Mouse (Mus musculus) embryo, embryonic 11.5 days (tissue): ENCODE measurements around the gene Gm20388.

Source experiments
- DNase-seq: peaks from one replicate; pipeline ENCODE4 v3.0.0-alpha.2; 2012; ENCODE audit warnings: low read depth, low spot score

The Gm20388 gene

DNA sequence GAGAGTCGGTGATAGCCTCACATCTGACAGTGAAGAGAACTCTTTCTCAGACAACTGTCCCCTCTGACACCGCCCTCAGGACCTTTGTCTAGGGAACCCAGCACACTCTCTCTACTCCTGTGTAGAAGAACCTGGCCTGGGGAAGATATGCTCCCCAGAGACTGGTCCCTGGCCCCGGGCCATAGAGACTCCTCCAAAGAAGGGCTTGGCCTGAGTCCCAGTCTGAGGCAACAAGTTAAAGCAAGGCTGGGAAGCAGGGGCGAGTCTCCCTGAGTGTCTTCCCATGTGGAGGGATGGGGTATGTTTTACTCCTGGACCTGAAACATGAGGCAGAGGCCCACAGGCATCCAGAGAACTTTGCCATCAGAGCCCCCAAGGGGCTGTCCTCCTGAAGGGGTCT is 2935.0 kb downstream of the Gm20388 start:
- no peak for DNase-seq

DNA sequence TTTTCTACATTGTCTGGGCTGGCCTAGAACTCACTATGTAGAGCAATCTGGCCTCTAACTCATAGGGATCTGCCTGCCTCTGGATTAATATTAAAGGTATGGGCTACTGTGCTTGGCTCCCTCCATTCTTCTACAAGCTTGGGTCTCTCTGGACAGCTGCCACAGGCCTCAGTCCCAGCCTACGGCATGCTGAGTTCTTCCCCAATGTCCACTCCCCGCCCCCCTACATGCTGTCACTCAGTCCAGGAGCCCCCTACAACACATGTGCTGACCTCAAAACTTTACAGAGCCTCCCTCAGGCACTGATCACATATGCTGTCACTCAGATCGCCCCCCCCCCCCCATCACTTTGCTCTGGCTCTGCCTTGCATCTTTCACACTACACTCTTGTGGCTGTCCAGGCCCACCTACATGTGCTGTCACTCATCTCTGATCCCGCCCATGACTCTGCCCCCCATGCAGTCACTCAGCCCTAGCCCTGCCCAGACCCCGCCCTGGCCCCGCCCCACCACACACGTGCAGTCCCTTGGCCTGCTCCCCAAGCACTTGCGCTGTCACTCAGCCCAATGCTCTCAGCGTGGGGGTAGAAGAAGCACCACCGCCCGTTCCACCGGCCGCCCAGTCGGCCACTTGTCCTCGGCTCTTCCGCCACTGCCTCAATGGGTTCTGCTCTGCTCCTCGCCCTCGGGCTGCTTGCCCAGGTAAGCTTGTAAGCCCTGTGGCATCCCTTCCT is 2937.4 kb downstream of the Gm20388 start, which contains the start of gene Cdh15:
Cdh15 (plus strand) TSS at position 138 of the 733 bp plus-strand sequence.
- peak; percentile 54 for DNase-seq

DNA sequence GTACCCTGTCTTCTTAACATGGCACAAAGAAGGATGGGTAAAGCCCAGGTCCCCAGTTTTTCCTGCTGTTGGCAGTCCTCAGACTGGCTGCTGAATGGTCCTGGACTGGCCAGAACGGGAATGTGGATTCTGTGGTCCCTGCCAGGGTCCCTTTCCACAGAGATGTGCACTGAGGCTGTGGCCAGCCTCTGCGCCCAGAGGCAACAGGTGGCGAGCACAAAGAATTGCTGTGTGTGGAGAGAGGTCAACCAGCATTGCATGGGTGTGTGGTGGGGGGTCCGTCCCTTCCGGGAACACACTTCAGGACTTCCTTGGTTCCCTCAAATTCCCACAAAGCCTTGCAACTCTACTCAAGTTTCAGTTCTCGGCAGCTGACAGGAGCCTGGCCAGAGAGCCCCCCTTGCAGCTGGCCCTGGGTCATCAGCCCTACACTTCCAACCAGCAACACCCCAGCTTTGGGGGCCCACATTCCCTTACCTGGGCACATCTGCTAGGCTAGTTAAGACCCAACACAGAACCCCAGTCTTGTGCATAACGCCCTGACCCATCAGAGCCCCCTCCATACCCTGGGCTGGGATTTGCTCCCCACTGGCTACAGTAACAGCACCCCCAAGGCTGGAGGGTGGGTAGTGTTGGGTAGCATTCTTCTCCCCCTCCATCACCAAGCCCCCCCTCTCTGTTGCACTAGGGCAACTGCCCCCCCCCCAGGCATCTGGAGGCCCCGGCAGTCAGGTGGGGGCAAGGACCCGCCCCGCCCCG is 2938.7 kb downstream of the Gm20388 start:
- DNase-seq = no peak

DNA sequence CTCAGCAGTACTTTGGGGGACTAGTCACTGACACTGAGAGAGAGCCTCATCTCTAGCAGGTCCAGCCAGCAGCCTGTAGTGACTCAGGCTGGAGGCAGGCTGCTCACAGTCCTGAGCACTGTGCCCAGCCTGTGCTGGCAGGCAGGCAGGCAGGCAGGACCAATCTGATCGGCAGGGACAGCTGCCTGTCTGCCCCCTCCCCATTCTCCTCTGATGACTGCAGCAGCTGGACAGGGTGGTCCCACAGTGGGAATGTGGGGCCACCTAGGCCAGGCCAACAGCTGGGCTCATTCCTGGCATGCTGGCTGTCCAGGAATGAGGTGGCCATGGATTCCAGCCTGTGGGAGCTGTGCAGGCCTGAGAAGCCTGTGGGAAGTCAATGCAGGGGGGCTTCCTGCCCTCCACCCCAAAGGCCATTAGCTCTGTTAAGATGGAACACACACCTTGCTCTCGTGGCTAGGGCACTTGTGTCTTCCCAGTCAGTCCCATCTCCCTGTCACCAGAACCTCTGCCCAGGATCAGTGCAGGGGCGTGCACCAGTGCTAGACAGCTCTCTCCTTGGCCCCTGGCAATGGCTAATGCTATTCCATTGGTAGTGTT is 2940.1 kb downstream of the Gm20388 start:
- no peak for DNase-seq

DNA sequence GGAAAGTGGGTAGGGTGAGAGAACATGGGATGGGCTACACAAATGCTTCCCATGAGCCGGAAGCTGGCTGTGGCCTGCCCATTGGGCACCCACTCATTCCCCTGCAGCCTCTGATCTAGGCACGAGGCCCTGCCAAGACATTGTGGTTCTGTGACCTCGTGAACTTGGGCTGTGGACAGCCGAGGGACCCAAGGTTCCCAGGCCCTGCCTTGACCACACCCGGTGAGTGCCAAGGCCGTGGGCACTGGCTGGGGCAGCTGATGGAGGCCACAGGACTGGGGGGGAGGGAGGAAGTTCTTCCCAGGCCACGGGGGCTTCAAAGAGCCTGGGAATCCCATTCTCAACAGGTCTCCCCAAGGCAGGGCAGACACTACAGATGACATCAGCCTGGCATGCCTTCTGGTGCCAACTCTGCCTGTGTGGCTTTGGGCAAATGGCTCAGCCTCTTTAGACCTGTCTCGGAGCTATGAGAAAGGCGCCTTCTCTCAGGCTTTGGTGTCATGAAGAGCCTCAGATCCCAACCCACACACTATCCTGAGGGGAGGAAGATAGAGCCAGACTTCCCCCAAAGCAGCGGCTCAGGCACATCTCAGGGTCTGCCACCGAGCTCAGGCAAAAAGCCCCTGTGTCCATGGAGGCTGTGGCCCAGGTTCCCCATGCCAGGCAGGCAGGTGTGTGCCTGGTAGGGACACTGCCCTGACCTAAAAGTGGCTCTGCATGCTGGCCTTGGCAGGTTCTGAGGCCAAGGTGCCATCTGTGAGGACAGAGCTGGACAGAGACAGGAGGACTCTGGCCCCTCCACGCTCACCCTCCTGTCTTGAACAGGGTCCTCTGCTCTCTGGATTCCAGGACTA is 2941.3 kb downstream of the Gm20388 start:
- no peak for DNase-seq

DNA sequence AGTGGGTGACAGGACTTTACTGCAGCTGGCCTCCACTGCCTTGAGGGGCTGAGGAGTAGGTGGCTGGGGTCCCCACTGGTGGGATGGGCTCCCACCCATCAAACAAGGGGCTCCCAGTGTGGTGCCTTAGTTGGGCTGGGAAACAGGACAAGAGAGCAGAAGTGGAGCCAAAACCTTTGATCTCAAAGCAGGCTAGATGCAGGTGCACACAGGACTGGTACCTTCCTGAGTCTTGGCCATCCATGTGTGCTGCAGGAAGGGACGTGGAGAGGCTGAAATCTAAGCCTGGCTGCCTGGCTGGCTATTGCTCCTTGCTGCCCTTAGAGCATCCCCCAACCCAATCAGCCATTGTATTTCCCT is 2941.9 kb downstream of the Gm20388 start:
- DNase-seq = no peak

DNA sequence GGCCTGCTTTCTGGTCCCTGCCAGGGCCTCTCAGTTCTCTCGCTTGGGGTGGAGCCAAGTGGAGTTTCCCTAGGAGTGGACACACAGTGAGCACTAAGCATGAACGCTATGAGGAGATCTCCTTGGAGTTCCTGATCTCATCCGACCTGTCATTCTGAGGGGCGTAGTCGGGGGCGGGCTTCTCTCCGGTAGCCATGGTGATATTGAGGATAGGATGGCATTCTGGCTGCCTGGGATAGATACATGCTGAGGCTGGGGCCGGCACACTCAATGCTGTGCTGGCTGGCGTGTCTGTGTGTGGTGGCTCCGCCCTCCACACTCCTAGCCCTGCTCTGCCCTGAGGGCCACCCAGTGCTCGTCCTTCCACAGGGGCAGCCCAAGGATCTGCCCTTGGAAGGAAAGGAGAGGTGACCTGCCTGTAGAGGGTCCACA is 2942.7 kb downstream of the Gm20388 start:
- DNase-seq = no peak

DNA sequence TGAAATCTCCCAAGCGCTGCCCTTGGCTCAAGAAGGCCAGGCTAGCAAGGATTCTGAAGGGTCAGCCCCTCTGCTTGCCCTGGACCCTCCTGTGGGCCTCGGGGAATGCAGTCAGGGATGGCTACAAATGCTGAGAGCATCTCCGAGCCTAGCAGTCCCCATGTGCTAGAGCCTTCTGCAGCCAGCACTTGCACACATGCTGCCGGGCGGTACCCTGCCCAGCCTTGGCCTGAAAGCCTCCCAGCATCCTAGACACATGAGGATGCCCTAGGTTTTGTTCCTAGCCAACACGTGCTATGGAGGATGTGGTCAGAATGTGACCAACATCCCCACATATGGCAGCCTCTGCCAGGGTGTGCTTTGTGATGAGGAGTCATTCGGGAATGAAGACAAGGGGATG is 2943.7 kb downstream of the Gm20388 start:
- no peak for DNase-seq

DNA sequence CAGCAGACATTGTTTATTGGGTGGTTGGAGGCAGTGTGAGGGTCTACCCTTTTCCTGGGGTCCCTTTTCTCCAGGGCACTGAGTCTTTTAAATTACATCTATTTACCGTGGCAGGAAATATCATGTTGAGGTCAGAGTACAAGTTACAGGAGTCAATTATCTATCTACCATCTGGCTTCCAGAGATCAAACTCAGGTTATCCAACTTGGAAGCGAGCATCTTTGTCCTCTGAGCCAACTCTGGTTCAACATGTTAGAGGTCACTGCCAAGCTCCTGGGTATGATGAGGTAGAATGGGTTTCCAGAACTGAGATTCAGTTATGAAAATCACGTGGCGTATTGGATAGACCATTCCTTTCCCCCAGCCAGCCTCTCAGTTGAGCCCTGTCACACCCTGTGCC is 2944.5 kb downstream of the Gm20388 start:
- no peak for DNase-seq

DNA sequence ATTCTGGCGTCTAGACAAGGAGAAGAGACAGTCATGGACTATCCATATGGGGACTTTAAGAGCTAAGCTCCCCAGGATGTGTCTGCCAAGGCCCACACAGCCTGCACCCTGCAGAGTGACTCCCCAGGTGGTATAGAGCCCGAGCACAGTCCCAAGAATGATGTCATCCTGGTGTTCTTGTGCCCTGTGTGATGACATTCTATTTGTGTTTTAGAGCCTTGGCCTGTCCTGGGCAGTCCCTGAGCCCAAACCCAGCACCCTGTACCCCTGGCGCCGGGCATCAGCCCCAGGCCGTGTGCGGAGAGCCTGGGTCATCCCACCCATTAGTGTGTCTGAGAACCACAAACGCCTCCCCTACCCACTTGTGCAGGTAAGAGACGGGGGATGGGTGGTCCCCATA is 2945.6 kb downstream of the Gm20388 start:
- no peak for DNase-seq

DNA sequence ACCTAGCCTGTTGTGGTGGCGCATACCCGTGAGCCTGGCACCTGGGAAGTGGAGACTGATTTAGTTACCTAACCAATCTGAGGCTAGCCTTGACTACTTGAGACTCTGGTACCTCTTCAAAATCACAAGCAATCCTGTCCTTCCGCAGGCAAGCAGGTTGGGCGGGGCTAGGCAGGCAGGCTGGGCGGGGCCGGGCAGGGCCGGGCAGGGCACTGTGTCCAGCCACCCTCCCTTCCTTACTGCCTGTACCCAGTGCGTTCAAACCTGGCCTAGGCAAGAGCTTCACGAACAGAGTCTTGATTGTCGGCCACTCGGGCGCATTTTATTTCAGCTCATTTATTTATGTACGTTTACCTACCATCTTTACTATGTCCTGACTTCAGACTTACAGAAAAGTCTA is 2949.2 kb downstream of the Gm20388 start:
- no peak for DNase-seq

DNA sequence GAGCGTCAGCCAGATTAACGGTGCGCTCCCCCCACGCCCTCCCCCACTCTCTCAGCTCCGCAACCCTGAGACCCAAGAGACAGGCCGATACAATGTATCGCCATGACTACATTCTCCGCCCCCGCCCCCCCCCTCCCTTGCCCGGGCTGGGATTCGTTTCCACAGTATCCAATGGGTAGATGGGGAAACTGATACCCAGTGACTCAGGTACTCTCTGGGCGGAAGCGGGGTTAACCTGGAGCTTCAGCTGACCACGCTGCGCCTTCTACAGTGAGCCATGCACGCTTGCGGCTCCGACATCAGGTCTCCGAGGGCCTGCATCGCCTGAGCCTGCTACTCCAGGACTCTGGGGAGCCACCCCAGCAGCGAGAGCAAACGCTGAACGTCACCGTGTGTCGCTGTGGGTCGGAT is 2954.1 kb downstream of the Gm20388 start:
- DNase-seq = no peak

DNA sequence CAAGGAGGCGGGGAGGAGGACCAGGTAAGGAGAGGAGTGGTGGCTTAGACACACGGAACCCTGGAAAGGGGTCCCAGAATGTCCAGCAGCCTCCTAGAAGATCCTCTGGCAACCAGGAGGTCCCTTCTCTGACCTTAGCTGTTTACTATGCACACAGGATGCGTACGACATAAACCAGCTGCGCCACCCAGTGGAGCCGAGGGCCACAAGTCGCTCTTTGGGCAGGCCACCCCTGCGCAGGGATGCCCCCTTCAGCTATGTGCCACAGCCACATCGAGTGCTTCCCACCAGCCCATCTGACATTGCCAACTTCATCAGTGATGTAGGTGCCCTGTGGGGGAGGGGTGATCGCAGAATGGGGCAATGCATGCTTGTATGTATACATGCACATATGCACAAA is 2954.8 kb downstream of the Gm20388 start:
- DNase-seq = no peak

DNA sequence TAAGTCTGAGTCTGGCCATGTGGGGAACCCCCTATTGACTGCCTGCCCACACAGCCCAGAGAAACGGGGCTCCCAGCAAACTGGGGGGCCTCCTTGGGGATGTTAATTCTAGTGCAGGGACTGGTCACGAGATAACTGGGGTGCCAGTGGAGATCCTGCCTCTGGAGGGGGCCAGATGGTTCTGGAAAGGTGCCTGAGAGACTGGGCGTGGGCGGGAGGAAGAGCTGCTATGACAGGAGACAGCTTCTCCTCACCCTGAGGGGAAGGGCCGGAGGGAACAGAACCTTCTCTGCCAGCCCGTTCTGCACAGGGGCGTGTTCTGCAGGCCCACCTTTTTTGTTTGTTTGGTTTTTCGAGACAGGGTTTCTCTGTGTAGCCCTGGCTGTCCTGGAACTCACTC is 2955.6 kb downstream of the Gm20388 start:
- DNase-seq = no peak

DNA sequence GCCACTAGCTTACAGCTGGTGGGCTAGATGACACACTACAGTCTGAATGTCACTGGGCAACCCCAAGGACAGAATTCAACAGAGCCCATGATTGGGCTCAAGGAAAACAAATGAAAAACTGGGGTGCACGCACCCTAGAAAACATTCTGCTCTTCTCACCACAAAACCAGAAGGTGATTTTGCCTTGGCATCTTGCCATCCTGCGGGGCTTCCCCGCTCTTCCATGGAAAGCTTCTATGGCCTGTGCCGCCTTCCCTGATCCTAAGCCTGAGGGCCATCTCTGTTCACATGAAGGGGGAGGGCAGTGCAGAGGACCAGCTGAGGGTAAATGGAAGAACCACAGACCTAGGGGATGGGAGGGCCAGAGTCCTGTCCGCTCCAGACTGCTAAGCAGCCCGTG is 2957.3 kb downstream of the Gm20388 start:
- DNase-seq = no peak

DNA sequence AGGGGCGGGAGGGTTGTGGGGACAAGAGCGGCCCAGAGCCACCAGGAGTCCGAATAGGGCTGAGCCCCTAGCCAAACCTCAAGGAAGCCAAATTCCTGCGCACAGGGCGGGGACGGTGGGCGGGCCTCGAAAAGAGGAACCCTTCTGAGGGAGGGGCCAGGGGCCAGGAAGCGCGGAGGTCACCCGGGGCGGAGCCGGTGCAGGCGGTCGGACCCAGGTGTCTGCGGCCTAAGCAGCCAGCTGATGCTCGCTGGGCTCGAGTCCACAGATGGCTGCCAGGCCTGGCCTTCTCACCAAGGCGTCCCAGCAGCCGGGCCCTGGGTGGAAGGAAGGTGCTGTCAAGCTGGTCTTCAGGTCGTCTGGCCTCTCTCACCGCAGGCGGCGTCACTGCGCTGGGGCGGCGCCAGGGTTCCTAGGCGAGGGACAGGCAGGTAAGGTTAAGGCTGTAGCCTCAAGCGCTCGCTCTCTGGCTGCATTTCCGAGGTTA is 2959.8 kb downstream of the Gm20388 start:
- DNase-seq = no peak

DNA sequence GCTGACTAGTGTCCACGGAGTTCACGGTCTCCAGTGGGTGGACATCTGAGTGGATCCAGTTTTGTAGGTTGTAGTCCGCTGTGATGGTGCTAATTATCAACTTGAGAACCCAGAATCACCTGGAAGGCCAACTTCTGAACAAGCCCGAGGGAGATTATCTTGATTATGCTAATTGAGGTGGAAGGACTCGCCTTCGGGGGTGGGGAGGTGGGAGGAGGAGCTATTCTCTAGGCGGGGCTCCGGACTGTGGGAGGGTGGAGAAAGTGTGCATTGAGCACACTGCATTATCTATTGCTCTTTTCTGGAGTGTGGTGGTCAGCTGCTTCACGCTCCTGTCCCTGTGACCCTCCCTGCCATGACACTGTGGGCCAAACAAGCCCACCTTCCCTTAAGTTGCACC is 2961.0 kb downstream of the Gm20388 start:
- no peak for DNase-seq

DNA sequence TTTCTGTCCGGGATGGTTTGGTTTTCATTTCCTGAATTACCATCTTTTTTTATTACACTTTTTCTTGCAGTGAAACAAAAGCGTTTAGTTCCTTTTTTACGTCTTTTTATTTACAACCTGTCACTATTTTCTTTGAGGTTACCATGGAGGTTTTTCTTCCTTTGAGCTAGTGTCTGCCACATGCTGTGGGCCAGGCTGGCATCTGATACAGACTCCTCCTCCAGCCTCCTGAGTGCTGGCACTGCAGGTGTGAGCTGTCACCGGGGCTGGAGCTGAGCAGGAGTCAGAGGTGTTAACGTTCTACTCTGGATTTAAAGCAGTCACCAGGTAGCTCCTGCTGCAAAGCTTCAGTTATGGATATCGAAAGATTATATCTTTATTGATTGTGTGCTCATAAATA is 2962.5 kb downstream of the Gm20388 start:
- no peak for DNase-seq

DNA sequence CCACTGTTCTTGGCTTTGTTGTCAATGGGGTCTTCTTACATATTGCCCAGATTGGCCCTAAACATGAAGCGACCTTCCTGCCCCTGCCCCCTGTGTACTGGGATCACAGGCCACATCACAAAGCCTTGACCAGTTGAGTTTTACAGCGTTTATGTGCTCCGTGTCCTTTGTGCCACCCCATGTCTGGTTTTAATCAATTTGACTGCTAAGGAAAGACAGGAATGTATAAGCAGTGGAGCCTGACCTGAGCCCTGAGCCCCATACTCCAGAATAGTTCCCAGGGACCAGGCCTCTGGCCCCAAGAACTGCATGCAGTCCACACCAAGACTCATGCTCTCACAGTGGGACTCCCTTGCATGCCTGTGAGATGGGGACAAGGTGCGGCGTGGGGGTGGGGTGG is 2964.5 kb downstream of the Gm20388 start:
- peak; percentile 23 for DNase-seq

DNA sequence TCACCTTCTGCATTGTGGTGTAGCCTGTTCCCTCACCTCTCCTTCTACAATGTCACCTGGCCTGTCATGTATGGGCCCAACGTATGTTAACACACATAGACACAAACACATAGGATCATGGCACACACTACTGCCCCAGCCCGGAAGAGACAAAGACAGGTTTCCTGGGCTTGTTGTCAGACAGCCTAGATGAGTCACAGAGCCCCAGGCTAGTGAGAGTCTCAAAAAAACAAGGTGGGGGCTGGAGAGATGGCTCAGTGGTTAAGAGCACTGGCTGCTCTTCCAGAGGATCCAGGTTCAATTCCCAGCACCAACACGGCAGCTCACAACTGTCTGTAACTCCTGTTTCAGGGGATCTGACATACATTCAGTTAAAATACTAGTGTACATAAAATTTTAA is 2967.6 kb downstream of the Gm20388 start:
- no peak for DNase-seq

DNA sequence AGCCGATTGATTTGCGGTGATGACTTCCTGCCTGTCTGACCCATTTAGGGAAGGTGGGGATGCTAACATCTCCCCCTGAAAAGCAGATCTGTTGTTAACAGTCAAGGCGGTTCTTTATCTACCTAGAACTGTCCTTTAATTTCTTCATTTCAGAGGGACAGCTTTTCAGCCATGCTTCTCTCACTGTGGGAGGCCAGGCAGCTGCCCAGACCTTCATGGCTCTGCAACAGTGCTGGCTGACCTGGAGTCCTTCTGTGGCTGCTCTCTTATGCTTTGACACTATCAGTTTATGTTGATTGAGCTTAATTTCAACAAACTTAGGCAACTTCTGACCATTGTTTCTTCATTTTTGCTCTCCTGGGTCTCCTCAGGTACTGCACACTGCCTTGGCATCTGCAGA is 2969.7 kb downstream of the Gm20388 start:
- DNase-seq = no peak

DNA sequence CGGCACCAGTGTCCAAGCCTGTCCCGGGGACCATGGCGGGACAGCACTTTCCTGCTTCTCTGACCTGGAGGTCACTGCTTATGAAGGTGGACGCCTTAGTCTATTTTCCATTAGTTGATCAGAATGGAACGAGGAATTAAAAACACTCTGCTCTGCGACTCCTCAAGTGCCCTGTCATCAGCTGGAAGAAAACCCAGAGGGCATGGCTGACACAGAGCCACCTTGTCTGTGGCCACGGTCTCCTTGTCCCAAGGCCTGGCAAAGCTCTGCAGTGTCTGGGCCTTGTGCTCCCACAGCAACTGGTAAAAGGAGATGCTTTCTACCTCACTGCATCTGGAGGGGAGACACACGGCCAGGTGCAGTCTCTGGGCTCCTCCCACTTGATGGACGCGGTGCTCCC is 2973.0 kb downstream of the Gm20388 start:
- DNase-seq = no peak
